Mouse (Mus musculus): ENCODE data around the gene Wdr5b. TPM values are rescaled to one million over a fixed set of nuclear protein-coding genes. Genes with fewer than 3 reads are reported as not detected.

The Wdr5b gene
- total RNA-seq, 2 experiments from 2014 or later: 2.6 to 3.0 TPM

GRCm38 (mm10) chr16:36071071-36071449, 30.1 kb downstream of the Wdr5b start:
- no peak for DNase-seq

- peak; percentile 93 to 96 for DNase-seq
These were observed 30.7 kb downstream of the Wdr5b start, which contains the start of the genes Fam162a and Ccdc58 for GRCm38 (mm10) chr16:36071450-36072379. Fam162a (minus strand) TSS chr16:36071594. Ccdc58 (plus strand) TSS chr16:36071685.

- no peak for DNase-seq
These were observed 31.5 kb downstream of the Wdr5b start for GRCm38 (mm10) chr16:36072410-36073011.

- no peak for DNase-seq
These were observed 33.8 kb downstream of the Wdr5b start for GRCm38 (mm10) chr16:36074772-36075171.

- no peak for DNase-seq
These were observed 38.9 kb downstream of the Wdr5b start for GRCm38 (mm10) chr16:36079916-36080315.

GRCm38 (mm10) chr16:36087846-36088245, 46.9 kb downstream of the Wdr5b start:
- DNase-seq: no peak

GRCm38 (mm10) chr16:36089065-36089464, 48.1 kb downstream of the Wdr5b start:
- DNase-seq: peak; percentile 18 to 35

- no peak for DNase-seq
These were observed 49.0 kb downstream of the Wdr5b start for GRCm38 (mm10) chr16:36089850-36090616.

GRCm38 (mm10) chr16:36090785-36091509, 50.0 kb downstream of the Wdr5b start:
- DNase-seq: no peak

Other genes with a start within 250 kb of the Wdr5b start
- 10 to 100 TPM; 12.2 to 12.9 TPM for gene Parp14, start 169.6 kb upstream of the Wdr5b start, total RNA-seq (2021)
- 10 to 100 TPM in 1 of 2 experiments, 1 to 10 TPM in 1; 9.5 to 10.2 TPM for gene Parp9, start 102.7 kb upstream of the Wdr5b start, total RNA-seq (2021)
- 10 to 100 TPM; 10.9 to 11.3 TPM for gene Dtx3l, start 102.0 kb upstream of the Wdr5b start, total RNA-seq (2021)
- 100 to 1,000 TPM; 121 to 132 TPM for gene Kpna1, start 62.4 kb upstream of the Wdr5b start, total RNA-seq (2021)
- gene Fam162a, start 30.4 kb downstream of the Wdr5b start, total RNA-seq (2021): 100 to 1,000 TPM; 252 to 253 TPM
- gene Ccdc58, start 30.5 kb downstream of the Wdr5b start, total RNA-seq (2021): 10 to 100 TPM; 30.3 to 36.8 TPM
- not detected for gene Csta1, start 90.1 kb downstream of the Wdr5b start, total RNA-seq (2021)
- not detected for gene Stfa2l1, start 115.6 kb downstream of the Wdr5b start, total RNA-seq (2021)
- gene Gm5483, start 143.0 kb downstream of the Wdr5b start, total RNA-seq (2021): not detected
- not detected for gene Gm5416, start 169.2 kb downstream of the Wdr5b start, total RNA-seq (2021)
- not detected for gene 2010005H15Rik, start 180.3 kb downstream of the Wdr5b start, total RNA-seq (2021)
- gene Stfa1, start 235.8 kb downstream of the Wdr5b start, total RNA-seq (2021): not detected

All from heart, adult 18-20 months (tissue).